Mouse (Mus musculus) spleen, postnatal 10 days (tissue): ENCODE measurements around the gene Hcst.

Source experiments
- DNase-seq, 2 experiments: peaks; one replicate each; pipeline ENCODE4 v3.0.0; 2021 to 2022; ENCODE audit warnings: low spot score in 2 of 2

Hcst gene

DNA sequence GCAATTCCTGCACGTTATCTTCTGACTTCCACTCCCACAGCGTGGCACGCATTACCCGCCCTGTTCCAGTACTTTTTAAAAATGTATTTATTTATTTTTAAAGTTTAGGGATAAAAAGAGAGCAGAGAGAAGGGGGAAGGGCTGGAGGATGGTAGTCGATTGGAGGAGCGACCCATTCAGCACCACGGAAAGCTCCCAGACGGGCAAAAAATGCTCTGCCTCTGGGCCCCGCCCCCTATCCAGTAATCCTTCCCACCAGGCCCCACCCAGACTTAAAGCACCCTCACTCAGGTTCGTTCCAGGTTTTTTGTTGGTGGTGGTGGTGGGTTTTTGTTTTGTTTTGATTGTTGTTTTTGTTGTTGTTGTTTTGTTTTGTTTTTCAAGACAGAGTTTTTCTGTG lies 14.6 kb upstream of the Hcst start:
- DNase-seq = peak in 1 of 2 experiments; percentile 66

GRCm38 (mm10) chr7:30431793-30432192 lies 12.1 kb upstream of the Hcst start:
- peak in 1 of 2 experiments; percentile 73 for DNase-seq

- no peak for DNase-seq
Observed at GRCm38 (mm10) chr7:30430191-30430590, 10.5 kb upstream of the Hcst start.

DNA sequence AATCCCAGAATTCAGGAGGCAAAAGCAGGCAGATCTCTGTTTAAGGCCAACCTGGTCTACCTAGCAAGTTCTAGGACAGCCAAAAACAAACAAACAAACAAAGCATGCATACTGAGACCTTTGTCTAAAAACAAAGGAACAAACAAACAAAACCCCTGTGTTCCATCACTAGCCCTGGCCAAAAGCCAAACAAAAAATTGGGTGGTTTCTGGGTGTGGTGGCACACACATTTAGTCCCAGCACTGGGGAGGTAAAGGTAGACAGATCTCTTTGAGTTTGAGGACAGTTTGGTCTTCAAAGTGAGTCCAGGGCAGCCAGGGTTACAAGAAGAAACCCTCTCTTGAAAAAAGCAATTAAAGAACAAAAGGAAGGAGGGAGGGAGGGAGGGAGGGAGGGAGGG lies 9.7 kb upstream of the Hcst start:
- DNase-seq = no peak

DNA sequence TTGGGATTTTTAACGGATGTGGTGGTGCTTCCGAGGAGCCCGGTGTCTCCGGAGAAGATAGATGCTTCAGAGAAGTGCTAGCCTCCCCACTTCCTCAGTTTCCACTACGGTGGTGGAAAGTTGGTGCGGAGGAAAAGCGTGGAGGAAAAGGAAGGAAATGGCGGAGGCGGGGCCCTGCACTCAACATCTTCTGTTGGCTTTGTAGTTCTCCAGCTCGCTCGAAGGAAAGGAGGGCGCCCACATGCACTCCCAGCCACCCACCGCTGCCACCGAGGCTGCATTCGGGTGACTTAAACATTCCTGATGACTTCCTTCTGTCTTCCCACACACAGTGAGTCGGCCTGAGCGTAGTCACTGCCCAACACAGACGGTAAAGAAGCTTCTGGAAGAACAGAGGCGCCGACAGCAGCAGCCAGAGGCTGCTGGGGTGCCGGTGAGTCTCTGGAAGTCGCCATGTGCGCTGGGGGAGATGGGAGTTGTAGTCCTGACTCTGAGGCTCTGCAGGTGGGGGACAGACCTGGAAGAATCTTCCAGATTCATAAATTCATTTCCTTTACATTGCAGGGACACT lies 3.5 kb upstream of the Hcst start:
- no peak for DNase-seq

DNA sequence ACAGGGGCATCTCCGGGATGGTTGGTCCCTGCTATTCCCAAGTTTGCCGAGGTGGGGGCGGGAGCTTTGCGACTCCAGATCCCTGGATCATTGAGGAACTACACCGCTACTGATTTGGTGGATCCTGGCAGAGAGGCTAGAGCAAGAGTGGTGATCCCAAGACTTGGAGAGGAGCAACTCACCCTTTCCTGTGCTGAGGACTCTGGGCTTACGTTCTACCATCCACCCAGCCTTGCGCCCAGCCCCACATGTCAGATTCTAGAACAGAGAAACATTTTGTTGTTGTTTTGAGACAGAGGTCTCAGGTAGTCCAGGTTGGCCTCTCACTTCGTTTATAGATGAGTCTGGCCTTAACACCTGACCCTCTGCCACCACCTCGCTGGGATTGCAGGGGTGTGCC lies 2.9 kb upstream of the Hcst start:
- DNase-seq = no peak

- peak; percentile 70 to 92 for DNase-seq
Observed at GRCm38 (mm10) chr7:30421890-30422435, 2.3 kb upstream of the Hcst start.

- peak; percentile 71 to 88 for DNase-seq
Observed at GRCm38 (mm10) chr7:30421175-30421889, 1.7 kb upstream of the Hcst start, which contains the start of gene Nfkbid. TSS of gene Nfkbid (plus strand) at chr7:30421732.

DNA sequence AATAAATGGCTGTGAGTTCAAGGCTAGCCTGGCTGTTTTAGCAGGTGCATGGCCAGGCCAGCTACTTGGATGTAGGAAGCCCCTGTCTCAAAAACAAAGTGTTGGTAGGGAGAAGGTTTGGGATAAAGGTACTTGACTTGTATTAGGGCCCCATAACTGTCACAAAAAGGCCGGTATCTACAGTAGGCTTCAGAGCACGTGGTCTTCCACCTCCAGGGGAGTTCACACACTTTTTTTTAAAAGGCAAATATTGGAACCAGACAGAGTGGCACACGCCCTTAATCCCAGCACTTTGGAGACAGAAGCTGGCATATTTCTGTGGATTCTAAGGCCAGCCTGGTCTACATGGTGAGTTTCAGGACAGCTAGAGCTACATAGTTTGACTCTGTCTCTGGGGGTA lies 1.0 kb upstream of the Hcst start:
- no peak for DNase-seq

DNA sequence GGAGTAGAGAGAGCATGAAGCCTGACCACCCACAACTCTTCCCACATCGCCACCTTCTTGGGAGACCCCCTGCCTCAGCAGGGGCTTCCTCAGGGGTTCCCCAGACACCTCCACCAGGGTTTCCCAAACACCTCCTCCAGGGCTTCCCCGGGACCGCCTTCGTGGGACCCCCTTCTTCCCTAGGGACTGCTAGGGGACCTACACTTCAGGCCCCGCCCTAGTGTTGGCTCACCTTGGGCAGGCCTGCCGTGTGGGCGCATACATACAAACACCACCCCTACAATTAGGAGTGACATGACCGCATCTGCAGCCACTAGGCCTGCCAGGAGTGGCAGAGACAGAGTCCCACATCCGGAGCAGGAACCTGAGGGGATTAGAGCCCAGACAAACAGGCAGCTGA lies 1.8 kb downstream of the Hcst start:
- peak in 1 of 2 experiments; percentile 46 for DNase-seq

- peak in 1 of 2 experiments; percentile 52 for DNase-seq
Observed at GRCm38 (mm10) chr7:30413596-30413995, 6.1 kb downstream of the Hcst start, which contains the start of gene Tyrobp. TSS of gene Tyrobp (plus strand) at chr7:30413760.

DNA sequence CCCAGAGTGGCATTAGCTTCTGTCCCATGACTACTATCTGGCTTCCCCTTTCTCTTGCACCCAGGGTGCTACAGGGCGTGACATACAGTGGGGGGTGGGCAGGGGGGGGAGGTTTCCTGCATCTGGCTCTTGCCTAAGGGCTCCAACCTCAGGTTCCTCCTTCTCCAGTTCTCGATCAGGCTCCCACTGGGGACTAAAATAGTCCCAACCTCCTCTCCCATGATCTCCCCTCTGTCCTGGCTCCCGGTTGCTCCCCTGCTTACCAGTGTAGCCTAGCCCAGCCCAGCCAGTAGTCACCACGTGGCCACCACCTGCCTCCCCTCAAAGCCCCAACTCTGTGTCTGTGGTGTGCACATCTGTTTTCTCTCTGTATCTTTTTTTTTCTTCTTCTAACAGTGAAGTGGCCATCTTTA lies 6.9 kb downstream of the Hcst start:
- DNase-seq = peak in 1 of 2 experiments; percentile 48

GRCm38 (mm10) chr7:30411023-30411422 lies 8.6 kb downstream of the Hcst start:
- no peak for DNase-seq

GRCm38 (mm10) chr7:30409789-30410188 lies 9.9 kb downstream of the Hcst start:
- DNase-seq = no peak

- DNase-seq = no peak
Observed at GRCm38 (mm10) chr7:30408639-30409038, 11.0 kb downstream of the Hcst start.

GRCm38 (mm10) chr7:30402343-30402742 lies 17.3 kb downstream of the Hcst start:
- no peak for DNase-seq

DNA sequence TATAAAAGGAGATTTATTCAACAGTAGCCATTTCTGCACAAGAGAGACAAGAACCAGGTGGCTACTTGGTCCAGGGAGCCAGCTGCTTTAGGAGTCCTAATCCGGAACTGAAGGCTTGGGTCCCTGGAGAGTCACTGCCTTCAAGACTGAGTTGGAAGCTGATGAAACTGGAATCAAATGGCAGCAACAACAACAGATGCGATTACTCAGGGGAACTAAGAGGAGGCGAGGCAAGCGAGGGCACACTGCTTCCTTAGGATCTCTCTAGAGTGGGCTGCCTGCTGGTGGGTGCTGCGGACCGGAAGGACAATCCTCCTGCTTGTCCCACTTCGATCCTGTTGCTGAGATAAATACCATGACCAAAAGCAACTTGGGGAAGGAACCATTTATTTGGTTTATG lies 20.0 kb downstream of the Hcst start:
- no peak for DNase-seq

DNA sequence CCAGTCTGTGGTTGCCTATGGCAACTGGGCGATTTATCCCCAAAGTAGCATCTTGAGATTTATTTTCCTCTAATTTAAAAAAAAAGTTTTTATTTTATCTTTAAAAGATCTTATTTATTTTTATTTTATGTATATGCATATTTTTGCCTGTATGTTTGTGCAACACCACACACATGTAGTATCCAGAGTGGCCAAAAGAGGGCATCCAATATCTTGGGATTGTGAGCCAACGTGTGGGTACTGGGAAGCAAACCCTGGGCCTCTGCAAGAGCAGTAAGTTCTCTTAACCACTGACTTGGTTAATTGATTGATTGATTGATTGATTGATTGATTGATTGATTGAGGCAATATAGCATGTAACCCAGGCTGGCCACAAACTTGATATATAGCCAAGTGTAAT lies 24.8 kb downstream of the Hcst start:
- peak in 1 of 2 experiments; percentile 42 for DNase-seq

DNA sequence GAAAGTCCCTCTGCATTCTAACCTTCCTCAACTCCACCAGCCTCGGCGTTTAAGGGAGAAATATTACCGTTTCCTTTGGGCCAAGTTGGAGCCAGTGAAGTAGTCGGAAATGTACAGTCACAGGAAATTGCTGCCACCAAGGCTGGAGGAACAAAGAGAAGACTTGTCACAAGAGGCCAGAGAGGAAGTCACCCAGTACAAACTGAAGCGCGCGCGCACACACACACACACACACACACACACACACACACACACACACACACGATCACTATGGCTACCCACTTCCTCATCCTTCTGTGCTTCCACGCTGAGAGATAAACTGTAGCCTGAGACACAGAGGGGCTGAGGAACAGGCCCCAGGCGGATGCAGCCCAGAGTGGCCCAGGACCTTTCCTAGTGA lies 25.3 kb downstream of the Hcst start:
- peak in 1 of 2 experiments; percentile 70 for DNase-seq

DNA sequence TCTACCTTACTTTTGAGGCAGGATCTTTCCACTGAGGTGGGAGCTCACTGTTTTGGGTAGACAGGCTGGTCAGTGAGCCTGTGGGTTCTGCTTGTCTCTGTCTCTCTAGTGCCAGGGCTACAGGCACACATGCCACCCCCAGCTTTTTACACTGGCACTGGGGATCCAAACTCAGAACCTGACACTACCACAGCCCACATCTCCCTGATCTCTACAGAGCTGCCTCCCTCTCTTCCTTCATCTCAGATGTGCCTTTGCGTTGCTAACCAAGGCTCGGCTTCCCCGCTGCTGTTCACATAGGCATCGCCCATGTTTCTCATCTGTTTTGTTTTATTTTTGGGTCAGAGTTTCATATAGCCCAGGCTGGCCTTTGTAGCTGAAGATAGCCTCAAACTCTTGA lies 26.0 kb downstream of the Hcst start:
- no peak for DNase-seq

DNA sequence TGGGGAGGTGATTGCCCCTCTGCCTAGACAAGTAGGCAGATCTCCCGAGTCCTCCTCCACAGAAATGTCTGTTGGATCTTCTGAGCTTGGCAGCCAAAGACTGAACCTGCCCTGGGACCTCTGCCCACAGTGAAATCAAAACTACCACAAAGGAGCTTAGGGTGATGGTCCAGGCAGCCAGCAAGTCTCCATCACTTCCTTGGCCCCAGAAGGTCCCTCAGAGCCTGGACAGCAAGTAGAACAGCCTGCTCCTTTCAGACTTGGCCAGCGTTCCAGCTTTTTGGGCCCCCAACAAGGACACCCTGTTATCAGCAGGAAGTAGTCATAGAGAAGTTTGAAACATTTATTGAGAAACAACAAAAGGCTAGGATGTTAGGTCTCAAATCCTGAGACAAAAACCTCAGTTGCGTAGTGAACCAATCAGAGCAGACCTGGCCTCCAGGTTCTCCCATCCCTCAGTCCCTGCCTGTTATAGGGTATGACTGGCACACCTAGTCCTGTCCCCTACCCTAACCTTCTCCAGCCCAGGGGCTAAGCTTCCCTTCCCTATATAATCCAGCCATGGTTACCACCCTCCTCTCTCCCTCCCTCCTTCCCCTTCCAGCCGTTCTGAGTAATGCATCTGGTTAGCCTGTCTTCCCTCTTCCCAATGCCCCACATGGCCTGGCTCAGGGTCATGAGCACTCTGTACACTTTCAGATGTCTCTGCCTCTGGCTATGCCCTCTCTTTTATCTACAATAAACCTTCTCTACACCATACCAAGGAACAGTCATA lies 26.7 kb downstream of the Hcst start:
- no peak for DNase-seq

DNA sequence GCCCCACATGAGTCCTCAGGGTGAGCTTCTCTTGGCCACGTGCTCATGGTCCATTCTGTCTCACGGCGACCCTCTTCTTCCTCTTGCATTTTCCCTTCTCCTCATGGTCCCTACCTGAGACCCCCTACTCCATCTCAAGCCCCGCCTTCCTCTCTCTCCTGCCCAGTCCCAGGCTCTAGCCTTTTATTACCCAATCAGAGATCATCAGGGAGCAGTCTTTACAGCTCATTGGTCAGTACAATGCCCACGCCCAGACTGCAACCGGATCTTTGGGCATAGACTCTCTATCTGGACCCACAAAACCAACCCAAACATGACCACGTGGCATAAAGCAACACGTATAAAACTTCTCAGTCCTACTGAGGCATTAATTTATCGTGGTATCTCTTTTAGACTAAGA lies 35.5 kb downstream of the Hcst start:
- no peak for DNase-seq
